Mouse (Mus musculus): ENCODE data around the gene Tex37. TPM values are rescaled to one million over a fixed set of nuclear protein-coding genes. Genes with fewer than 3 reads are reported as not detected.
A peak's percentile ranks its signal among the peaks of the same experiment; 100 is the strongest.

Tex37 gene
- polyA plus RNA-seq, 1 experiment = not detected

DNA sequence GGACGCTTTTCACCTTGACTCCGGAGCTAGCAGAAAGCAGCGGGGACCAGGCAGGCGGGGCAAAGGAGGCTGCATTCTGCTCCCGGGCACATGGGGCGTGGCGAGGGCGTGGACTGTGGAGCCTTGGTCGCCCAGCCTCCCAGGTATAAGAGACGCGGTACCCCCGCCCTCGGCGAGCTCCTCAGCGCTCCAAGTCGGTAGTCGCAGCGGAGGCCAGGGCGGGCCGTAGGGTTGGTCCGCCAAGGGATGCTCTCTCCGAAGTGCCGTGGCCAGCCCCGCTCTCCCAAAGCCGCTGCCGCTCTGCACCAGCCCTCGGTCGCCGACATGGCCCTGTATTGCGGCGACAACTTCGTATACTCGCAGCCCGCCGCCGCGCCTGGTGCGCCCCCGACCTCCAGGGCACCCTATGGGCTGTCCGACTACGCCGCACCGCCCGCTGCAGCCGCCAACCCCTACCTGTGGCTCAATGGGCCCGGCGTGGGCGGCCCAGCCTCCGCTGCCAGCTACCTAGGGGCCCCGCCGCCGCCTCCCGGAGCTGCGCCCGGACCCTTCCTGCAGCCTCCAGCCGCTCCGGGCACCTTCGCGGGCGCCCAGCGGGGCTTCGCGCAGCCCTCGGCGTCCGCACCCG lies 37.7 kb upstream of the Tex37 start, which contains the start of gene Foxi3:
Gene Foxi3 (plus strand): TSS at position 247 of the 628 bp plus-strand sequence.
- peaks cover 1% of the 10 kb centered on the region; the same call in 1 of the 2 replicates for H3K27me3 ChIP-seq (ENCODE audit: control insufficient read depth, insufficient read depth, low read length)

DNA sequence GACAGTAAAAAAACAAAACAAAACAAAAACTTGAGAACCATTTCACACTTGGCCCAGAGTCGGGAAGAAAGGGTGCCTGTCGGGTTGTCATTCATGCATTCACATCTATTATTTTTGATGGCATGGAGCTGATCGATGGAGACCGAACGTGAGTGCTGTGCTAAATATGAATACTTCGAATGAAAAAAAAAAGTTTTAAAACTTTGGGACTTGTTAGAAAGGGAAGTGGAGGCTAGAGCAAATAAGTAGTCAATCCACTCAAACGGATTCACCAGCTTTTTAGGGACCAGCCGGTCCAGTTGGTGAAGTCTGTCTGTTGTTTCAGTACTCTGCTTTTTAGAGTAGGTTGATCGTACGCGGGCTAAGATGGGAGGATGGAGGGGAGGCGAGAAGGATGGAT lies 37.1 kb upstream of the Tex37 start:
- TF ChIP-seq POLR2A (IDR thresholded peaks at IDR 0.05; ENCODE audit: borderline replicate concordance, insufficient read depth, low read length) (no peak), CTCF (IDR thresholded peaks at IDR 0.05; ENCODE audit: borderline replicate concordance, insufficient read depth, low read depth, low read length) (no peak)
- Histone ChIP-seq H3K27ac (ENCODE audit: insufficient read depth, low read length) (no peak overlapping the region), H3K4me1 (ENCODE audit: control insufficient read depth, insufficient read depth, low read length) (no peaks in the 10 kb centered on the region), H3K27me3 (ENCODE audit: control insufficient read depth, insufficient read depth, low read length) (peaks cover 1% of the 10 kb centered on the region; the same call in 1 of the 2 replicates), H3K4me3 (replicated peaks; ENCODE audit: insufficient read depth, low read depth, low read length) (peak overlapping the region; percentile 20)
- 4% methylated on average over 12 of the region's 12 CpGs for WGBS
- DNase-seq = peak in 1 of 2 experiments; percentile 10

More for the DNA sequence above, 37.7 kb upstream of the Tex37 start, which contains the start of gene Foxi3:
- Histone ChIP-seq H3K4me3 (replicated peaks; ENCODE audit: insufficient read depth, low read depth, low read length) (peak within 1 kb of the TSS; percentile 20), H3K4me1 (ENCODE audit: control insufficient read depth, insufficient read depth, low read length) (no peaks in the 10 kb centered on the region), H3K27ac (ENCODE audit: insufficient read depth, low read length) (no peak within 1 kb of the TSS)
- whole genome bisulfite sequencing = under 1% methylated on average over 65 of the region's 67 CpGs
- TF ChIP-seq POLR2A (IDR thresholded peaks at IDR 0.05; ENCODE audit: borderline replicate concordance, insufficient read depth, low read length) (no peak), CTCF (IDR thresholded peaks at IDR 0.05; ENCODE audit: borderline replicate concordance, insufficient read depth, low read depth, low read length) (no peak)
- DNase-seq = peak; percentile 8 to 29

DNA sequence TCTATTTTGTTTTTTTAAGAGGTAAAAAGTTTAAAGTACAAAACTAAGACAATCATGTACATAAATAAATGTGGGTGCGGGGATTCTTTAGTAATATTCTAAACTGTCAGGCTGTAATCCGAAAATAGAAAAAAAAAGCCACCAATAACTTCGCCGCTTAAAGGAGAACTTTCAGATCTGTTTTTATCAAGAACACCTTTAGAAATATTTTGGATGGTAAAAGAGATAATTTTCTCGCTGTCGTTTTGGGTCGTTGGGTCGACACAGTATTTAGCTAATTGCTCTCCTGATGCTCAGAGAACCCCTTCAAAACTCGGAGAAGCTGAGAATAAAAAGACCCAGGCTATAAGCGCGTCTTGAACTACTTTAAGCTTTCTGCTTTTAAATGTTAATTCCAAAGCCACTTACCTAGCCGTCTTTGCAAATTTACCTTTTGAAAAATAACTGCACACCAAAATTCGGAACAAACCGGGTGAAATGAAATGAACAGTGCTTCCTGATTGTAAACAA lies 36.6 kb upstream of the Tex37 start:
- no peak overlapping the region for H3K4me3 ChIP-seq (replicated peaks; ENCODE audit: insufficient read depth, low read depth, low read length)
- DNase-seq = peak in 1 of 2 experiments; percentile 2
- H3K4me1 ChIP-seq (ENCODE audit: control insufficient read depth, insufficient read depth, low read length) = no peaks in the 10 kb centered on the region
- WGBS = 7% methylated on average over 14 of the region's 14 CpGs
- no peak overlapping the region for H3K27ac ChIP-seq (ENCODE audit: insufficient read depth, low read length)
- TF ChIP-seq POLR2A (IDR thresholded peaks at IDR 0.05; ENCODE audit: borderline replicate concordance, insufficient read depth, low read length) = no peak
- TF ChIP-seq CTCF (IDR thresholded peaks at IDR 0.05; ENCODE audit: borderline replicate concordance, insufficient read depth, low read depth, low read length) = no peak
- peaks cover 1% of the 10 kb centered on the region; the same call in 1 of the 2 replicates for H3K27me3 ChIP-seq (ENCODE audit: control insufficient read depth, insufficient read depth, low read length)

DNA sequence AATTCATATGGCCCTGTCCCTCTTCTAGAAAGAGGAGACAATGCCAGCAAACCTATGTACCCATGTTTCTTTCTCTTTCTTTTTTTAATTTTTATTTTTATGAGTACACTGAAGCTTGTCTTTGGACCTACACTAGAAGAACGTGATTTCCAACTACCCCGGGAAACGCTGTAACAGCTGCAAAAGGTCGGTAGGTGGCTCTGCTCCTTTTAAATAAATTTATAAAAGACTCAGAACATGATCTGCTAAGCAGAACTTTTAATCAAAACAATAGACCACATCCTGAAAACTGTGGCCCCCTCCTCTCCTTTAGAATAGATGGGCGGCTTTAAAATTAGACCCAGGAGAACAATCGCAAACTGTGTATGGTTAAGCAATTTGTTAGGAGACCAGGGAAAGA lies 35.3 kb upstream of the Tex37 start:
- Histone ChIP-seq H3K4me1 (ENCODE audit: control insufficient read depth, insufficient read depth, low read length) (no peaks in the 10 kb centered on the region), H3K27ac (ENCODE audit: insufficient read depth, low read length) (no peak overlapping the region), H3K4me3 (replicated peaks; ENCODE audit: insufficient read depth, low read depth, low read length) (no peak overlapping the region), H3K27me3 (ENCODE audit: control insufficient read depth, insufficient read depth, low read length) (peaks cover 1% of the 10 kb centered on the region; the same call in 1 of the 2 replicates)
- 23% methylated on average over 6 of the region's 6 CpGs for WGBS
- TF ChIP-seq CTCF (IDR thresholded peaks at IDR 0.05; ENCODE audit: borderline replicate concordance, insufficient read depth, low read depth, low read length) (peak; percentile 16; the same call in 1 of the 2 replicates), POLR2A (IDR thresholded peaks at IDR 0.05; ENCODE audit: borderline replicate concordance, insufficient read depth, low read length) (no peak)
- DNase-seq = no peak

DNA sequence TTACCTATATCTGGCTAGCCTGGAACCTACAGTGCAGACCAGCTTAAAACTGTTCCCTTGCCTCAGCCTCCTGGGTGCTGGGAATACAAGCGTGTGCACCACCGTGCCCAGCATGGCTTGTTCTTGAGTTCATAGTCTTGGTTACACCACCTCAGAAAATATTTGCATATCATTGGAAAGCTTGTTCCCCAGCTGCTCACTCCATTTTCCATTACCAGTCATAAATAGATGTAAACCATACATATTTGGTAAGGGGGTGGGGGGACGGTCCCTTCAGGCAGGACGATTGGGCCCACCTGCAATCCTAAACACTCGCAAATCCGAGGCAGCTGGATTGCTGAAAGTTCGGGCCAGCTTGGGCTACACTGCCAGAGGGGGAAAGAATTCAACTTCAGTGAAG lies 34.5 kb upstream of the Tex37 start:
- WGBS = 82% methylated on average over 7 of the region's 7 CpGs
- no peak overlapping the region for H3K4me3 ChIP-seq (replicated peaks; ENCODE audit: insufficient read depth, low read depth, low read length)
- H3K27ac ChIP-seq (ENCODE audit: insufficient read depth, low read length) = no peak overlapping the region
- no peak for TF ChIP-seq POLR2A (IDR thresholded peaks at IDR 0.05; ENCODE audit: borderline replicate concordance, insufficient read depth, low read length)
- no peak for TF ChIP-seq CTCF (IDR thresholded peaks at IDR 0.05; ENCODE audit: borderline replicate concordance, insufficient read depth, low read depth, low read length)
- no peak for DNase-seq
- H3K27me3 ChIP-seq (ENCODE audit: control insufficient read depth, insufficient read depth, low read length) = peaks cover 1% of the 10 kb centered on the region; the same call in 1 of the 2 replicates
- H3K4me1 ChIP-seq (ENCODE audit: control insufficient read depth, insufficient read depth, low read length) = no peaks in the 10 kb centered on the region

DNA sequence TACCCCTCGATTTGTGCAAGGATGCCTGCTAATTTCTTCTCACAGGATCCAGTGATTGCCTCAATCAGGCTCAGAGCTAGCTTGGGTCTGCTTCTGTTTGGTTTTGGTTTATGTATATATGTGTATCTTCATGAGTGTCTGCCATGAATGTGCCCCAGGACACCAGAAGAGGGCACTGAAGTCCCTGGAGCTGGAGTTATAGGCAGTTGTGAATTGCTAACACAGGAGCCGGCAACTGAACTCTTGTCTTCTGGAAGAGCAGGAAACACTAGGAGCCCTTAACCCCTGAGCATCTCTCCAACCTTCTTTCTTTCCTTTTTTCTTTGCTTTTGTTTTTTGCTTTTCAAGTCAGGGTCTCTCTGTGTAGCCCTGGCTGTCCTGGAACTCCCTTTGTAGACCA lies 13.1 kb upstream of the Tex37 start:
- TF ChIP-seq CTCF (IDR thresholded peaks at IDR 0.05; ENCODE audit: borderline replicate concordance, insufficient read depth, low read depth, low read length) = no peak
- TF ChIP-seq POLR2A (IDR thresholded peaks at IDR 0.05; ENCODE audit: borderline replicate concordance, insufficient read depth, low read length) = no peak

DNA sequence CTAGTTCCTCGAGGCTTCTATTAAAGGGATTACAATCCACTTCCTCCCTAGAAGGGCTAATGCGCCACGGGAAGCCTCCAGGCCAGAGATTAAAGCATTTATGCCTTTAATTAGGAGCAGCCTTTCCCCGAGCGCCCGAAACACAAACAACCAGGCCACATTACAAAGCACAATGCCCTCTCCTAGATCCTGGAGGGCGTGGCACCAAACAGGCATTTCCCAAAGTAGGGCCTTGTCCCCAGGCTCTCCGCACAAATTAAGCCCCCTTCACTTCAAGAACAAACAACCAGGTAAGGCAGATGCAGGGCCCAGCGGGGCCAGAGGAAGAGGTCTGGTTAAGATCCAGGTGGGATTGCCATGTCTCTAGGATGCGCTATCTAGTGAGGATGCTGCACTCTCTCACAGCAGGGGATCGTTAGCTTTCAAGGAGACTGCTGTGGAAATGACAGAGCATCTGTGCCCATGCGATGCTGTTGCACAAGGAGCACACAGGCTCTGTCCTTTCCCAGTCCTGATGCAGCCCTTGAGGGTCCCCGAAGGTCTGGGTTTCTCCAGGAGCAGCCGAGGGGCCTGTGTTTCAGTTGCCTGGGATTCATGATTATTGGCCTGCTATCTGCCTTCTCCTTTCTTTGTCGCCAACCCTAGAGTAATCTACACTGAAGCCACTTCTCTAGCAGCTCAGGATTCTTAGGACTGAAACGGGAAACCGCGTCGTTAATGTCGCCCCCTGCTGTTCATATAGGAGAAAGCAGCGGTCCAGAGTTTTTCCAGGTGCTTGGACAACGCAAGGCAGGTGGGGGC lies 2.7 kb upstream of the Tex37 start:
- Histone ChIP-seq H3K4me3 (replicated peaks; ENCODE audit: insufficient read depth, low read depth, low read length) (peak overlapping the region; percentile 32), H3K27ac (ENCODE audit: insufficient read depth, low read length) (no peak overlapping the region), H3K27me3 (ENCODE audit: control insufficient read depth, insufficient read depth, low read length) (no peaks in the 10 kb centered on the region), H3K4me1 (ENCODE audit: control insufficient read depth, insufficient read depth, low read length) (peaks cover 3% of the 10 kb centered on the region)
- DNase-seq = peak; percentile 56 to 60
- TF ChIP-seq POLR2A (IDR thresholded peaks at IDR 0.05; ENCODE audit: borderline replicate concordance, insufficient read depth, low read length) = no peak
- TF ChIP-seq CTCF (IDR thresholded peaks at IDR 0.05; ENCODE audit: borderline replicate concordance, insufficient read depth, low read depth, low read length) = peak; percentile 67
- WGBS = 20% methylated on average over 22 of the region's 22 CpGs

More for the DNA sequence above, 13.1 kb upstream of the Tex37 start:
- Histone ChIP-seq H3K4me1 (ENCODE audit: control insufficient read depth, insufficient read depth, low read length) (no peaks in the 10 kb centered on the region), H3K4me3 (replicated peaks; ENCODE audit: insufficient read depth, low read depth, low read length) (no peak overlapping the region), H3K27ac (ENCODE audit: insufficient read depth, low read length) (no peak overlapping the region), H3K27me3 (ENCODE audit: control insufficient read depth, insufficient read depth, low read length) (no peaks in the 10 kb centered on the region)
- DNase-seq = no peak
- WGBS = 88% methylated on average over 2 of the region's 2 CpGs
